Mouse (Mus musculus) mouse trophoblast stem cell (cell line): ENCODE data around the gene Col24a1.

Experiments
- in situ Hi-C, 2 experiments: fragments of 300-500 bp; cut with MseI, MboI; formaldehyde crosslinking; loops; 2 replicates in 1 of 2; 3 replicates in 1 of 2; pipeline ENCODE4 v1.15.1; 2025

The Col24a1 gene

GRCm38 (mm10) chr3:145457039-145457438 is 164.8 kb downstream of the Col24a1 start:
- in situ Hi-C loops = no loop called here

- in situ Hi-C loops = no loop called here
Measured at GRCm38 (mm10) chr3:145462351-145462750, 170.1 kb downstream of the Col24a1 start.

DNA sequence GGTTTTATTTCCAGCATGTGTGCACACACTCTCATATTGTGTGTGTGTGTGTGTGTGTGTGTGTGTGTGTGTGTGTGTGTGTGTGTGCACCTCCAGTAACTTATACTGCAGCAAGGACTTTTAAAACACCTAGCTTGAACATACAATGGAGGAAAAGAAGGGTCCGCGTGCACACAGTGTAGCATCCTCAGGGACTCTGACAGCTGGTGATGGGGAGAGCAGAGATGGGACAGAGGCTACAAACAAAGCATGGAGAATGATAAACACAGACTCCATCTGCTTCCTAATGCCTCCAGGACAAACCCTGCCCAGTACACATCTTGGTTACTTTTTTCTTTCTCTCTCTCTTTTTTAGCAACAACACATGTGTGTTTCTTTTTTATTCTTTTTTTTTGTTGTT is 171.5 kb downstream of the Col24a1 start:
- in situ Hi-C loops = no loop called here

DNA sequence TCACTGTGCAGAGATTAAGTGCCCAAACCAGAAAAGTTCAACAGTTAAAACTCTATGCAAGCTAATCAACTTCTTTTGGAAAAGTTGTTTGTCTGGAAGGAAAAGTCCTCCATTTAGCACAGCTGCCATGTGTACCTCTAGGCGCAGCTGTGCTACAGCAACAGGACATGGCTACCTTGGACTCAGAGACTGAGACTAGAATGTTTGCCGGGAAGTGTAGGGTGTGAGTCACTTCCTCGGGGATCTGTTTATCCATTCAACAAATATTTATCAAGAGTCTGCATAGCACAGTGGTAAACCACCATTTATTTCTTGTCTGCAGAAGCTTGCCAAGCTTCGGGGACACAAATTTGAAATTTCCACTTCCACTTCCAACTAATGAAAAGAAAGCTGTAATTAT is 178.8 kb downstream of the Col24a1 start:
- in situ Hi-C loops = no loop called here

DNA sequence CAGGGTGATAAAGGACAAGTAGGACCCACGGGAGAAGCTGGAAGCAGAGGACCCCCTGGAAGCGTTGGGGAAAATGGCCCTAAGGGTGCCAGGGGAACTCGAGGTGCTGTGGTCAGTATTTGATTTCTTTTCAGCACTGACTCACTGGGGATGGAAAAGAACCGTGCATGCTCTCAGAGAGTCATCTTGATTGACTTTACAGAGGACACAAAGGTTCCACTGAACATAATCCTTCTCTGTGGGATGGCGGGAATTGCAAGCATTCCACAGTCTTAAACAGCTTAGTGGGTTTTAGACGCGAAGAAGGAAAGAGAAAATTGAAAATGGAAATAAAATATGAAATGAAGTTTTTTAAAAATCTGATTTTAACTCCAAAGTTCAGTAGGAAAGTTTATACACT is 181.9 kb downstream of the Col24a1 start:
- in situ Hi-C loops = no loop called here

- in situ Hi-C loops = no loop called here
Measured at GRCm38 (mm10) chr3:145476634-145477033, 184.4 kb downstream of the Col24a1 start.

DNA sequence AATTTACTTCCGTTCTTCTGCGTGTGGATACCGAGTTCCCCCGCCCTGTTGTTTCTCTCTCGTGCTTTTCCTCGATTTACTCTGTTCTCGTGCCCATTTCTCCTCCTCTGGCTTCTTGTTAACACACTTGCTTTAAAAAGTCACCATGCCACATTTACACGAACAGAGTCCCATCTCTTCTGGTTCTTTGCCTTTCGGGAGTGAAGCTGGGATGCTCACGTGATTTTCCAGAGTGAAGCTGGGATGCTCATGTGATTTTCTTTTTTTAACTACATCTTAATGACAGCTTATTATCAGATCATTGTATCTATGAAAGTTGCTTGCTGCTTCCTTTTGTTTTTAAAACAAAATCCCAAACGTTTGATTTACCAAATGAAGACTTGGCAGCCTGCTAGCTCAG is 184.8 kb downstream of the Col24a1 start:
- in situ Hi-C loops = no loop called here

DNA sequence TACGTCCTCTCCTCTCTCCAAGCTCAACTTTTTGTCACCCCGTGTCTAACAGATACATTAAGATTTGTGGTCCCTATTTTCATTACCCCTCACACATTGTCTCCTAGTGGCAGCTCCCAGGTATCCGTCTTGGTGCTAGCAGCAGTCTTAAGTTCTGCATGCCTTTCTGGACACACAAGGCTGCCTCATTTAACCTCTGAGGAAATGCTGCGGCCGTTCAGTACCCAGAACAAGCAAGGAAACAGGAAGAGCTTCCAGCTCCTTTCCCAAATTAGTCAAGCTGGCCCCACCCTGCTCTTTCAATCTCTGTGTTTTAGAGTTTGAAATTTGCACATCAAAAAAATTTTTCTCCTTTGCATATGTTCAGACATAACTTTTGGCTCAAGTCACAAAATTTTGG is 186.2 kb downstream of the Col24a1 start:
- in situ Hi-C loops = no loop called here

GRCm38 (mm10) chr3:145490279-145490678 is 198.0 kb downstream of the Col24a1 start:
- in situ Hi-C loops = no loop called here

- in situ Hi-C loops = no loop called here
Measured at GRCm38 (mm10) chr3:145491326-145491725, 199.1 kb downstream of the Col24a1 start.

DNA sequence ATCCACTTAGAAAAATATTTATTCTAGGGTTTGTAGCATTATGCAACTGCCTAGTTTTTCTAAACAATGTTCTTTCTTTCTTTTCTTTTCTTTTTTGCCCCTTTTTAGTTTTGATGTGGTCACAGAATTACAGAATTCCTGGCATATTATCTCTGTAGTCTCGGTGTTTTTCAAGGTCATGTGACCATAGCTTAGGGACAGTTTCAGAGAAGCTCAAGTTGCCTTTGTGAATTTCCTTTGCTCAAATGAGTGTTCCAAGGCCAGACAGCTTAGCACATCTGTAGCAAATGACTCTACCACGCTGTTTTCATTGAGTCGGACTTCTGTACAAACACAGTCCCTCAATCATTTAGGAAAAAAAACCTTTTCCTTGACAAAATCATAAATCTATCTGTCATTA is 205.9 kb downstream of the Col24a1 start:
- in situ Hi-C loops = no loop called here

DNA sequence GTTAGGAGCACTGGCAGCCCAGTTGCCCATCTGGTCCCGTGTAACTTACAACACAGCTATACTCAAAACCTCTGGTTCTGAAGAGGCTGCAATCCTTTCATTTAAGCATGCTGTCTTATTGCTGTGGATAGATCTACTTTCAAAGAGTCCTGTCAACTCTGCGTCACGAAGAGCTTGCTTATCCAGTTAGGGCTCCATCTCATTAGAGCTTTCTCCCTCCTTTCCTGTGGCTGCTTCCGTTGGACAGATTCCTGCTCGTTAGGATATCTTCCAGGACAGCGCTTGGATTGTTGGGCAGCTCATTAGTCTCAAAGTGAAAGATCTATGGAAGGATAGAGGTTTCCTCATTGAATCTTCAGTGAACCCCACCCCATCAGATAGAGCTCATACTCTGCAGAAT is 206.6 kb downstream of the Col24a1 start:
- in situ Hi-C loops = no loop called here

GRCm38 (mm10) chr3:145504830-145505229 is 212.6 kb downstream of the Col24a1 start:
- in situ Hi-C loops = no loop called here

- in situ Hi-C loops = no loop called here
Measured at GRCm38 (mm10) chr3:145508550-145508949, 216.3 kb downstream of the Col24a1 start.

DNA sequence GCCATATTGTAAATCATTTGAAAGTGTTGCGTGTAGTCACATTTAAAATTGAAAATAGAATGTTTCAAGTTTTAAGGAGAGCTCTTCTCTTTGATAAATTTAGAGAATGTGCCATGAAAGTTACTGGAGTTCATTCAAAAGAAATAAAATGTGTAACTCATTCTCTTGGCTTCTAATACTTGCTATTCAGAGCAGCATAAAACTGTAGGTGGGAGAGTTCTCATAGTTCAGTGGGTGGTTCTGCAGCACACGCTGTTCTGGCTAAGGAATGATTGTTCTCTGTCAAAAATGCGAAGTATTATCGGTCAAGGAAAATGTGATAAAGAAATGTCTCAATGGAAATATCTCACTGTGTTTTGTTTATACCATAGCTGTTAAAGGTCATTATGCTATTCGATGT is 221.9 kb downstream of the Col24a1 start:
- in situ Hi-C loops = no loop called here

DNA sequence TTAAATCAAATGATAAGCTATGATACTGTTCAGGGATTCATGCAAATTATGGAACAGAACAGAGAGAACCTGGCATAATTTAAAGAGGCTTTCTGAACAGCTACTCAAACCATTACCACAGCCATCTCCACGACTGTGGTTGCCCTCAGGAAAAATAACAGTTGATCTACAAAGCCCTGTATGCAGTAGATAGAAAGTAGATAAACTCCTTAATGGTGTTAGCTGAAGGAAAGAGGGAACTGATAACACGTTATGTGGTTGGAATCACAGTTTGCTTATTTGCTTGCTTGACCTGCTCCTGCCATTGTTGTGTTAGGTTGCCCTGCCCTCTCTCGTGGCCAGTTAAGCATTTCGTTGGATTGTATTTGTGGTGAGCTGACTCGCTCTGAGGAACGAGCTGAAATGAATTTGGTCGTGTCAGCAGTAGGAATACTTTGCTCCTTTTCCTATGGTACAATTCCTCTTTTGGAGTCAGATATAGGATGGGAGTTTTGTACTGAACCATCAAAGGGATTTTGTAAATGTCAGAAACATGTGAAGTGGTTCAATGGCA is 229.3 kb downstream of the Col24a1 start:
- in situ Hi-C loops = no loop called here

GRCm38 (mm10) chr3:145522311-145522710 is 230.0 kb downstream of the Col24a1 start:
- in situ Hi-C loops = no loop called here

GRCm38 (mm10) chr3:145525266-145525665 is 233.0 kb downstream of the Col24a1 start:
- in situ Hi-C loops = no loop called here

DNA sequence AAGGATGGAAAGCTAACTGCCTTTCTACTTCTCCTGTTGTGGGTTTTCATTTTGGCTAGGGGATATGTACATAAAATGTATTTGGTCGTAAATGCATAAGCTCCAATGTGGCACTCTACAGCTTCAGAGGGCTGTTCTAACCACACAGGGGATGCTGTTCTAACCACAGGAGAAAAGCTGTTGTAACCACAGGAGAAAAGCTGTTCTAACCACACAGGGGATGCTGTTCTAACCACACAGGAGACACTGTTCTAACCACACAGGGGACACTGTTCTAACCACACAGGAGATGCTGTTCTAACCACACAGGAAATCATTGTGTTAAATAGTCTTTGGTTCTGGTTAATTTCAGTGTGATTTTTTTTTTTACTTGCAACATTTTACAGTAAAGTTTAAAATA is 245.6 kb downstream of the Col24a1 start:
- in situ Hi-C loops = no loop called here

- in situ Hi-C loops = no loop called here
Measured at GRCm38 (mm10) chr3:145548441-145549415, 256.5 kb downstream of the Col24a1 start.

DNA sequence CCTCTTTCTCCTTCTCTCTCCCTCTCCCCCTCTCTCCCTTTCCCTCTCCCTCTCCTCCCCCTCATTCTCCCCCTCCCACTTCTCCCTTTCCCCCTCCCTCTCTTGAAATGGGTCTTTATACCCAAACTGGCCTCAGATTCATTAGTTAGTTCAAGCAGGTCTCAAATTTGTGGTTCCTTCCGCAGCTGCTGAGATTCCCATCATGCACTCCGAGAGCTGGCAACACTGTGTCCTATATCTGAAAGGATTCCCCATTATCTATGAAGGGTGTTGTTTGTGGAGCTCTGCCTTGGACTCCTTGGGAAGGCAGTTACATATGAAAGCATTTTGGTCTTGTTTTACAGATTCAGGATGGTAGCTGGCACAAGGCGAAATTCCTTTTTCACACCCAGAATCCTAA is 257.9 kb downstream of the Col24a1 start:
- in situ Hi-C loops = no loop called here

GRCm38 (mm10) chr3:145554388-145554787 is 262.1 kb downstream of the Col24a1 start:
- in situ Hi-C loops = no loop called here

- in situ Hi-C loops = no loop called here
Measured at GRCm38 (mm10) chr3:145556206-145556605, 263.9 kb downstream of the Col24a1 start.
